In genomic region chr3:68675980-68676678, GRCm38 (mm10) we compare ENCODE assay signal across 13 mouse cellular contexts. TPM values are rescaled to one million over a fixed set of nuclear protein-coding genes. Genes with fewer than 3 reads are reported as not detected.
A peak's percentile ranks its signal among the peaks of the same experiment; 100 is the strongest.
DNase-seq lines count a peak whose midpoint lies in the region; ATAC-seq and TF ChIP-seq lines count a peak whose summit lies in the region.
"Had no signal": no experiment of that assay in that cellular context is flagged by ENCODE, and none has a peak within 500 bp of the region (broad histone marks: within the 10 kb centered on the region; RNA-seq: fewer than 3 reads in every experiment).

No protein-coding gene starts in this region.

- H3K9ac ChIP-seq in forebrain, postnatal 0 days, result no peak overlapping the region
- H3K9ac ChIP-seq in forebrain, embryonic 14.5 days (ENCODE audit: low read length), result no peak overlapping the region
- H3K9ac ChIP-seq in kidney, embryonic 15.5 days, result no peak overlapping the region
- H3K9ac ChIP-seq in stomach, embryonic 16.5 days (ENCODE audit: low read length), result no peak overlapping the region
- H3K9ac ChIP-seq: hindbrain, embryonic 15.5 days; limb, embryonic 13.5 days had no signal

- no peaks in the 10 kb centered on the region for H3K9me3 ChIP-seq in forebrain, postnatal 0 days (ENCODE audit: low read length)
- H3K9me3 ChIP-seq in forebrain, embryonic 14.5 days (replicated peaks; ENCODE audit: control insufficient read depth, low read length), result no peaks in the 10 kb centered on the region
- H3K9me3 ChIP-seq in kidney, embryonic 15.5 days (replicated peaks), result no peaks in the 10 kb centered on the region; the same call in 1 of the 2 replicates
- no peaks in the 10 kb centered on the region for H3K9me3 ChIP-seq in stomach, embryonic 16.5 days (replicated peaks; ENCODE audit: control insufficient read depth, low read length)
- H3K9me3 ChIP-seq: hindbrain, embryonic 15.5 days; limb, embryonic 13.5 days; midbrain, embryonic 10.5 days had no signal

- H3K4me2 ChIP-seq in forebrain, postnatal 0 days (ENCODE audit: low read depth), result peak overlapping the region; percentile 29; the same call in 1 of the 2 replicates
- no peak overlapping the region for H3K4me2 ChIP-seq in forebrain, embryonic 14.5 days (ENCODE audit: low read length)
- H3K4me2 ChIP-seq in kidney, embryonic 15.5 days, result no peak overlapping the region
- H3K4me2 ChIP-seq in stomach, embryonic 16.5 days (ENCODE audit: low read depth, low read length), result peak overlapping the region; percentile 62
- H3K4me2 ChIP-seq: hindbrain, embryonic 15.5 days had no signal

- H3K4me1 ChIP-seq in forebrain, postnatal 0 days (ENCODE audit: insufficient read depth), result 0 out of 2 replicates have a peak, but pooled peaks cover 3% of the 10 kb centered on the region
- no peaks in the 10 kb centered on the region for H3K4me1 ChIP-seq in forebrain, embryonic 14.5 days (ENCODE audit: control insufficient read depth, insufficient read depth, low read length)
- peaks cover 14% of the 10 kb centered on the region; the same call in 1 of the 2 replicates for H3K4me1 ChIP-seq in kidney, embryonic 15.5 days
- H3K4me1 ChIP-seq in thymus, adult 2 months (replicated peaks; ENCODE audit: control insufficient read depth, insufficient read depth, low read length), result peaks cover 24% of the 10 kb centered on the region
- peaks cover 11% of the 10 kb centered on the region for H3K4me1 ChIP-seq in stomach, embryonic 16.5 days (ENCODE audit: control insufficient read depth, insufficient read depth, low read length)
- H3K4me1 ChIP-seq: hindbrain, embryonic 15.5 days; limb, embryonic 13.5 days had no signal

- H3K36me3 ChIP-seq in forebrain, postnatal 0 days (ENCODE audit: insufficient read depth), result no peaks in the 10 kb centered on the region
- no peaks in the 10 kb centered on the region for H3K36me3 ChIP-seq in forebrain, embryonic 14.5 days (ENCODE audit: control insufficient read depth, insufficient read depth, low read length)
- H3K36me3 ChIP-seq in kidney, embryonic 15.5 days, result no peaks in the 10 kb centered on the region
- H3K36me3 ChIP-seq in thymus, adult 2 months (ENCODE audit: control insufficient read depth, insufficient read depth, low read length), result no peaks in the 10 kb centered on the region
- no peaks in the 10 kb centered on the region for H3K36me3 ChIP-seq in stomach, embryonic 16.5 days (ENCODE audit: control insufficient read depth, insufficient read depth, low read length)
- H3K36me3 ChIP-seq: hindbrain, embryonic 15.5 days; limb, embryonic 13.5 days; midbrain, embryonic 10.5 days had no signal

- no peaks in the 10 kb centered on the region for H3K27me3 ChIP-seq in forebrain, postnatal 0 days (ENCODE audit: insufficient read depth, low read length)
- H3K27me3 ChIP-seq in forebrain, embryonic 14.5 days (replicated peaks; ENCODE audit: control insufficient read depth, insufficient read depth, low read length), result no peaks in the 10 kb centered on the region
- H3K27me3 ChIP-seq in kidney, embryonic 15.5 days, result no peaks in the 10 kb centered on the region
- H3K27me3 ChIP-seq in thymus, adult 2 months (ENCODE audit: control insufficient read depth, insufficient read depth, low read length), result no peaks in the 10 kb centered on the region
- no peaks in the 10 kb centered on the region for H3K27me3 ChIP-seq in stomach, embryonic 16.5 days (ENCODE audit: control insufficient read depth, insufficient read depth, low read length)
- H3K27me3 ChIP-seq: hindbrain, embryonic 15.5 days; limb, embryonic 13.5 days had no signal

- no peak for TF ChIP-seq CTCF in forebrain, postnatal 0 days (IDR thresholded peaks at IDR 0.05; ENCODE audit: low read depth)
- no peak for TF ChIP-seq CTCF in thymus, adult 2 months (IDR thresholded peaks at IDR 0.05; ENCODE audit: borderline replicate concordance, control insufficient read depth, extremely low read depth, insufficient read depth, low read length, poor library complexity)

- WGBS in forebrain, postnatal 0 days, result 63% methylated on average over 10 of the region's 10 CpGs
- 82% methylated on average over 10 of the region's 10 CpGs for WGBS in forebrain, embryonic 14.5 days
- WGBS in kidney, embryonic 15.5 days, result 77% methylated on average over 10 of the region's 10 CpGs
- WGBS in thymus, adult 2 months, result 36% methylated on average over 10 of the region's 10 CpGs
- 47% methylated on average over 10 of the region's 10 CpGs for WGBS in stomach, embryonic 16.5 days

- no peak overlapping the region for H3K4me3 ChIP-seq in forebrain, postnatal 0 days (ENCODE audit: low read depth, low read length)
- H3K4me3 ChIP-seq in forebrain, embryonic 14.5 days (ENCODE audit: low read depth, low read length), result no peak overlapping the region
- no peak overlapping the region for H3K4me3 ChIP-seq in kidney, embryonic 15.5 days (replicated peaks)
- H3K4me3 ChIP-seq in thymus, adult 2 months (ENCODE audit: control insufficient read depth, insufficient read depth, low read length), result no peak overlapping the region
- H3K4me3 ChIP-seq in stomach, embryonic 16.5 days (replicated peaks; ENCODE audit: low read length), result peak overlapping the region; percentile 36; the same call in 1 of the 2 replicates
- H3K4me3 ChIP-seq: hindbrain, embryonic 15.5 days; limb, embryonic 13.5 days; midbrain, embryonic 10.5 days had no signal

- ATAC-seq in forebrain, postnatal 0 days, result peak; percentile 61; the same call in 1 of the 2 replicates
- ATAC-seq in forebrain, embryonic 14.5 days, result no peak
- no peak for ATAC-seq in kidney, embryonic 15.5 days (replicated peaks; ENCODE audit: low FRiP score)
- ATAC-seq in stomach, embryonic 16.5 days (ENCODE audit: insufficient read depth, low FRiP score), result no peak

- H3K27ac ChIP-seq in forebrain, postnatal 0 days (ENCODE audit: low read depth, low read length), result peak overlapping the region; percentile 9; the same call in 1 of the 2 replicates
- no peak overlapping the region for H3K27ac ChIP-seq in forebrain, embryonic 14.5 days (ENCODE audit: low read depth, low read length)
- 0 out of 2 replicates have a peak overlapping the region, but pooled peaks have one; percentile 59 for H3K27ac ChIP-seq in kidney, embryonic 15.5 days
- peak overlapping the region; percentile 99 for H3K27ac ChIP-seq in thymus, adult 2 months (ENCODE audit: control insufficient read depth, insufficient read depth, low read length)
- H3K27ac ChIP-seq in stomach, embryonic 16.5 days (ENCODE audit: low read length), result no peak overlapping the region
- H3K27ac ChIP-seq: hindbrain, embryonic 15.5 days; limb, embryonic 13.5 days; midbrain, embryonic 10.5 days had no signal

- no peak for DNase-seq in forebrain, postnatal 0 days
- no peak for DNase-seq in forebrain, embryonic 14.5 days (ENCODE audit: low spot score)
- DNase-seq in kidney, postnatal 4 days, result no peak
- no peak for DNase-seq in thymus, adult 2 months
- DNase-seq in thymus, postnatal 25 days, result no peak
- DNase-seq in urinary bladder, postnatal 14 days (ENCODE audit: low spot score), result no peak
- DNase-seq: cerebellum, adult 9-10 months had no signal

- TF ChIP-seq POLR2A in thymus, adult 2 months (IDR thresholded peaks at IDR 0.05; ENCODE audit: control insufficient read depth, extremely low read depth, insufficient read depth, low read length, poor library complexity), result no peak

RNA-seq across cellular contexts. Expression of gene Il12a, which starts 14.3 kb away (rescaled TPM):
- total RNA-seq in forebrain, postnatal 0 days (2014; rRNA removed), result 0.23 TPM in 1 of 2 replicates, not detected in the other
- 0.40 TPM in 1 of 2 replicates, not detected in the other for polyA plus RNA-seq in forebrain, postnatal 0 days (2015; fragmentation: Nextera tagmentation; extraction: Ambion mirVana)
- 0.29 TPM in 1 of 2 replicates, not detected in the other for polyA plus RNA-seq in forebrain, embryonic 14.5 days (2014; fragmentation: Nextera tagmentation; extraction: Ambion mirVana)
- polyA plus RNA-seq in kidney, embryonic 15.5 days (2015; fragmentation: Nextera tagmentation; extraction: Ambion mirVana), result 0.37 and 0.40 TPM in 2 replicates
- polyA plus RNA-seq in thymus, adult 2 months (2012; rRNA removed), result 2.8 and 3.2 TPM in 2 replicates
- polyA plus RNA-seq in stomach, embryonic 16.5 days (2015; fragmentation: Nextera tagmentation; extraction: Ambion mirVana), result 0.27 TPM in 1 of 2 replicates, not detected in the other
- polyA plus RNA-seq: activated CD4-positive, CD25-positive, alpha-beta regulatory T cell, adult 4 months; midbrain, embryonic 10.5 days had no signal

Comparison
In these comparisons a context has a peak if more than half of its experiments do, and no peak if none do; other contexts are left out.
1. H3K27ac ChIP-seq: peak in forebrain, postnatal 0 days (single experiment), kidney, embryonic 15.5 days (single experiment) and thymus, adult 2 months (single experiment); none in forebrain, embryonic 14.5 days (single experiment) and stomach, embryonic 16.5 days (single experiment).
2. H3K4me2 ChIP-seq: peak in forebrain, postnatal 0 days (single experiment) and stomach, embryonic 16.5 days (single experiment); none in forebrain, embryonic 14.5 days (single experiment) and kidney, embryonic 15.5 days (single experiment).